Mouse (Mus musculus) 3134 (cell line): ENCODE measurements around the gene Gpr137.
"Not testable (repeated sequence)": the region's sequence is repeated elsewhere in the genome, so short reads cannot be mapped to it uniquely, and the experiment has no call there.

Source experiments
- DNase-seq: peaks from one replicate; pipeline ENCODE4 v3.0.0-alpha.2; 2011; ENCODE audit warnings: low spot score; ENCODE audit not compliant: insufficient read length; ENCODE audit errors: extremely low read depth

Gpr137 gene

DNA sequence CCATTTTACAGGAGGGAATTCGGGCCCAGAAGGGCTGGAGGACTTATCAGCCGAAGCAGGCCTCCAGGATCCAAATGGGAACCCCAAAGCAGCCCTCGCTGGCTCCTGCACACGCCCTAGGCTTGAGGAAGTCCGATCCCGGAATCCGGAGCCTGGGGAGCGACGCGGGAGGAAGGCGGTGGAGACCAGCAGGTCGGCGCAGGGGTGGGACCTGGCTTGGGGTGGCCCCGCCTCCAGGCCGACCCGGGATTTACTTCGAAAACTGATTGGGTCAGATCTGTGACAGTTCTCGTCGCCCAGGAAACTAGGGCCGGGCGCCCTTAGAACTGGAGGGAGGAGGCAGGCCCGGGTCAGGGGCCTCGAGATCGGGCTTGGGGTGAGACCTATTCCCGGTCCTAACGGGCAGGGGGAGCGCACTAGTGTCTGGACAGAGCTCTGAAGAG is at the start of gene Gpr137:
Gpr137 (minus strand) TSS at position 232 of the 443 bp plus-strand sequence.
- peak; percentile 94 for DNase-seq

DNA sequence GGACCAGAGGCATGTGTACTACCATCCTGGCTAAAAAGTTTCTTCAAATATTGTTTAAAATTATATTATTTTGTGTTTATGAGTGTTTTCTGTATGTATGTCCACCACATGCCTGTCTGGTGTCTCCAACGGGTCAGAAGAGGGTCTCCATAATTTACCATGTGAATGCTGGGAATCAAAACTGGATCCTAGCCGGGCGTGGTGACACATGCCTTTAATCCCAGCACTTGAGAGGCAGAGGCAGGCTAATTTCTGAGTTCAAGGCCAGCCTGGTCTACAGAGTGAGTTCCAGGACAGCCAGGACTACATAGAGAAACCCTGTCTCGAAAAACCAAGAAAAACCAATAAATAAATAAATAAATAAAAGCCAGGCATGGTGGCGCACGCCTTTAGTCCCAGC is 48.9 kb upstream of the Gpr137 start:
- DNase-seq: not testable (repeated sequence)

DNA sequence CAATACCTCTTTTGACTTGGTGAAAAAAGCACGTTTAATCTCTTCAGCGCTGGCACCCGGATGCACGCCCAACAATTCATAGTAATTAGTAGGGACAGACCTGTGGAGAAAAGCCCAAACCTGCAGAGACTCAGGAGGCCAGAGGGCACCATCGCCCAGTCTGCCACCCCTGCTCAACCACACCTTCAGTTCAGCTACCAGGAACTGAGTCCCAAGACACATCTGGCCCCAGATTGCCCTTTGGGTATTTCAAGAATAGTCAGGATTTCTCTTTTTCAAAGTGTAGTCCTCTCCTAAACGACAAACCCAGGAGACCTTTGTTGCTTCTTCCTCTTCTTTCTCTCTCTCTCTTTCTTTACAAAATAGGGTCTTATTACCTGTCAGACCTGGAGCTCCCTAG is 48.4 kb upstream of the Gpr137 start:
- DNase-seq: no peak

DNA sequence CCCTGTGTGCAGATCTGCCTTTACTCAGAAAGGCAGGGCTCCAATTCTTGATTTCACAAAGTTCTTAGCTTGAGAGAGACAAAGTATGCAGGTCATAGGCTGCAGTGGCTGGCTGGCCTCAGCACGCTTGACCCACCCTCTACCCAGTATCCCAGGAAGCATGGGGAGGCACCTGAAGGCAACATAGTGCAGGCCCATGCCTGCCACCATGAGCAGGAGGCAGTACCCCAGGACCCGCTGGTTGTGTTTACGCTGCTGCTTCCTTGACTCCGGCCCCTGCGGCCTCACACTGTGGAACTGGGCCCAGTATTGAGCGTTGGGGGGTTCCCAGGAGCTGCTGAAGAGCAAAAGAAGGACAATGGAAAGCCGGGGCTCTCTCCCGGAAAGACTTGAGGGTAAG is 47.0 kb upstream of the Gpr137 start:
- DNase-seq: no peak

DNA sequence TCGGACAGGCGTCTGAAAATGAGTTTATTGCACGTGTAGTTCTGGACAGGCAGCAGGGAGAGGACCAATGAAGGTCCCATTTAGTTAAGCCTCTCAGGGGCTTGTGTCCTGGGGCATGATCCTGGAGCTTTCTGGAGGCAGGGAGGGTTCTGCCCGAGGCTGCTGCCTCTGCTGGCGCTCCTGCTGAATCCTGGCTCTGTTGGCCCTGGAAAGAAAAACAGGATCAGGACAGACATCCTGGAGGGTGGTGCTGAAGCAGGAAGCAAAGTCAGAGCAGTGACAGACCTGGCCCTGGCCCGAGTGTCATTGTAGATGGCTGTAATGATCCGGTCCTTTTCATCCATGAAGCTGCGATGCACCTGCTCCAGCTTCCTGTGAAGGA is 45.6 kb upstream of the Gpr137 start:
- no peak for DNase-seq

DNA sequence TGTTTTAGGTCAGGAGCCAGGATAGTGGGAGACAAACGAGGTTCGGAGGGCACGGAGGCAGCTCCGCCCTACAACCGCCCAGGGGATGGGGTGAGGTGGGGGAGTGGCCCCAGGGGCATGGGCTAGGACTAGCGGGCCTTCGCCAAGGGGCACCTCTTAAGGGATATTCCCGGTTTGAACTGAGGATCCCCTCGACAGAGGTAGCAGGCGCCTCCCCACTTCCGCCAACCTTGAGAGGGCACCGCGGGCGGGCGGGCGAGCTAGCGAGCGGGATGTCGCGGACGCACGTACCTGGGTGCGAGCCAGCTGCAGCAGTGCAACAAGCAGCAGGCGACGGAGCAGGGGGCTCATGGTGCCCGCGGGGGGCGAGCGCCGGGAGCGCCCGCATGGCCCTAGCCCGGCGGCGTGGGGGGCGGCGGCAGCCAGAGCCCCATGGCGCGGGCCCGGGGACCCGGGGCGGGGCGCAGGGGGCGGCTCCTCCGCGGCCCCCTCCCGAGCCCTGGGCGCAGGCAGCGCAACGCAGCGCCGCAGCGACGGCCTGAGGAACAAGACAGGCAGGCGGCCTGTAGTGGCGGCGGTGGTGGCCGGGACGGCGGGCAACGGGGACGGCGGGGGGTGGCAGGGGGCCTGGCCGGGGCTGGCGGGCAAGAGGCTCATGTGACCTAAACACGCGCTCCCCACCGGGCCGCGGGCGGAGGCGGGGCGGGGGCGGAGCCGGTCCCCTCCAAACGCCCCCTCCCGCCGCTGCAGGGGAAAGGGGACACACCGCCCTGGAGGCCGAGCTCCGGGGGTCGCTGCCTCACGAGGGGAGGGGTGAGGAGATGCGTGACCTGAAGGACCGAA is 45.0 kb upstream of the Gpr137 start, which contains the start of gene Vegfb:
Vegfb (minus strand) TSS at position 591 of the 843 bp plus-strand sequence.
- peak; percentile 81 for DNase-seq

DNA sequence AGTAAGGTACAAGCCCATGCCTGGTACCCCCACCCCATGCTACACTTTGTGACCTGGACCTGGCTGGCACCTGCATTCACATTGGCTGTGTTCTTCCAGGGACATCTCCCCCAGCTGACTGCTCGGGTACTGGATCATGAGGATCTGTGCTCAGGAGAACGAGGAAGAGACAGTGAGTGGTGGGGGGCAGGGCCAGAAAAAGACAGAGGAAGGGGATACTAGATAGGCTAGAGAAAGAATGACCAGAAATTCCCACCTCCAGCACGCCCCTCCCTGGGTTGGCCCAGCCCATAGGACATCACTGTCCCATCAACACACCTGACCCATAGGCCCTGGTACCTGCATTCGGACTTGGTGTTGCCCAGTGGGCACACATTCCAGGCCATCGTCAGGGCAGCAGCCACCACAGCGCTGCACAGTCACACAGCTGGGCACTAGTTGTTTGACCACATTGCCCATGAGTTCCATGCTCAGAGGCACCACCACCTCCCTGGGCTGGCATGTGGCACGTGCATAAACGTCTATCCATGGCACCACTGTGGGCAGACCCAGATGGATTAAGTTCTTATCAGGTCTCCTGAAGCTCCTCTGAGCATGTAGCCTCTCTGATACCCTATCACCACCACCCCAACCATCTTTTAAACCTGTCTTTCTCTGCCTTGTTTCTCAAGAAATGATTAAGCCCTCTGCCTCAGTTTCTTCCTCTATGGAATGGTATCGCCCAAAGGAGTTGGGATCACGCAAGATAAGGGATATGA is 43.9 kb upstream of the Gpr137 start:
- DNase-seq: no peak

DNA sequence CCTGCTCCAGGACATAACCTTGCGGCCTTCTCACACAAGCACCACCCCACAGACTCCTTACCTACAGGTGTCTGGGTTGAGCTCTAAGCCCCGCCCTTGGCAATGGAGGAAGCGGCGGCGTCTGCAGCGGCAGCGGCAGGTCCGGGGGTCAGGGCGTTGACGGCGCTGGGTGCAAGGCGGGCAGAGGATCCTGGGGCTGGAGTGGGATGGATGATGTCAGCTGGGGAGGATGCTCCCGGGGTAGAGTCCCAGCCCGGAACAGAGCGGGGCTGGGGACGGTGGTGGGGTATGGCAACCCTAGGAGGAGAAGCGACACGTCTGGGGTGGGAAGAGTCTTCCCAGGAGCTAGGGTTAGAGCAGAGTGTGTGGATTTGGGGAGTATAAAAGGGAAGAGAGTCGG is 43.0 kb upstream of the Gpr137 start:
- no peak for DNase-seq

DNA sequence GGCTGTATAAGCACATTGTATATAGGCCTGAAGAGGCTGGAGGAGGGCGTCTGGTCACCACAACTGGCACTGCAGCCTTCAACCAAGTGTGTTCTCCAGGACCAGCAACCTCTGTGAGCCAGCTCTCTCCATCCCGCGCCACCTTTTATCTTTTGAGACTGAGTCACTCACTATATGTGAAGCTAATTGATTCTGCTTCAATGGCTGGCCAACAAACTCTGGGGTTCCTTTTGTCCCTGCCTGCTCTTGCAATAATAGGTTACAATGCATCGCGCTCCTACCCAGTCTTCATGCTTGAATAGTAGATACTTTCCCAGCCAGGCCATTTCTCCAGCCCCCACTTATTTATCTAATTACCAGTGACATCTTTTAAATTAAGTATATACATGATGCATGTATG is 41.3 kb upstream of the Gpr137 start:
- DNase-seq: no peak

DNA sequence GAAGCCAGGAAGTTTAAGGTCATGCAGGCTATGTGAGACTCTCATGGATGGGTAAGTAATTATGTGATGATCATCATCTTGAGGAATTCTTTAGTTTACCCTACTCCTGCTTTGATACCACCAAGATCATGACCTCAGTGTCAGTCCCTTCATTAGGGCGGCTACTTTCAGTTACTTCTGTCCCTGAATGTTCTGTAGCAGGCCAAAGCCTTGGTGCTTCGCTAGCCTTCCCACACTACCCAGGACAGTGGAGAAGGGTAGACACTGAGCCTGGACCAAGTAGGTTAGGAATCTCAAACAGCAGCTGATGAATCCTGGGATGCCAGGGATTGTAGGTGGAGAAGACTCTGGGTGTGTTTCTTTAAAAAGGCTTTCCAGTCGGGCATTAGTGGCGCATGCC is 39.2 kb upstream of the Gpr137 start:
- no peak for DNase-seq

DNA sequence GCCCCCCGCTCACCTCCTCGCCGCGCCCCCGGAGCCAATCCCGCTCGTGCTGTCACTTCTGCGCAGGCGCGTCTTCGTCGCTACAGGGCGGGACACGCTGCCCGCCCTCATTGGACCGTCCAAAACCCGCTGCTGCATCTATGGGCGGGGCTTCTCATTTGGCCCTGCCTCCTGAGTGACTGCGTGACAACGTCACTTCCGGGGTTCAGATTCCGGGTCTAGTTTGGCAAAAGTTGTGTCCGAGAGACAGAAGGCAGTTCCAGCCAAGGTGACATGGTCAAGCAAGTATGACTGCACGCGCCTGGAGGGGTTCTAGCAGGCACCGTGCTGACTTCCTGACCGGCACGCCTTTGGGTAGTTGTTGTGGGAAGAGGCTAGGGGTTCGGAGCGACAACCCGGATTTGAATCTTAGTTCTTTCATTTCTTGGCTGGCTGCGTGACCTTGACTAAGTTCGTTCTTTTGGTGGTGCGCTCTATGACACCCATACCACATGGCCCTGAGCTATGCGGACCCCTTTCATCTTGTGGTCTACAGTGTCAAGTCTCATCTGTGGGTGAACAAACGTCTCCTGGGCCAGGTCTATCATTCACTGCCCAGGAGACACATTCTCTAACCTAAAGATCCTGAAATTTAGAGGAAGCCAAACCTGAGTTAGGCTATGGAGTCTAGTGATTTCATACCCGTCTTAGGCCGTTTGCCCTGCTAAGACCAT is 38.3 kb upstream of the Gpr137 start, which contains the start of gene Fkbp2:
Fkbp2 (minus strand) TSS at position 121 of the 713 bp plus-strand sequence.
- DNase-seq: peak; percentile 94

DNA sequence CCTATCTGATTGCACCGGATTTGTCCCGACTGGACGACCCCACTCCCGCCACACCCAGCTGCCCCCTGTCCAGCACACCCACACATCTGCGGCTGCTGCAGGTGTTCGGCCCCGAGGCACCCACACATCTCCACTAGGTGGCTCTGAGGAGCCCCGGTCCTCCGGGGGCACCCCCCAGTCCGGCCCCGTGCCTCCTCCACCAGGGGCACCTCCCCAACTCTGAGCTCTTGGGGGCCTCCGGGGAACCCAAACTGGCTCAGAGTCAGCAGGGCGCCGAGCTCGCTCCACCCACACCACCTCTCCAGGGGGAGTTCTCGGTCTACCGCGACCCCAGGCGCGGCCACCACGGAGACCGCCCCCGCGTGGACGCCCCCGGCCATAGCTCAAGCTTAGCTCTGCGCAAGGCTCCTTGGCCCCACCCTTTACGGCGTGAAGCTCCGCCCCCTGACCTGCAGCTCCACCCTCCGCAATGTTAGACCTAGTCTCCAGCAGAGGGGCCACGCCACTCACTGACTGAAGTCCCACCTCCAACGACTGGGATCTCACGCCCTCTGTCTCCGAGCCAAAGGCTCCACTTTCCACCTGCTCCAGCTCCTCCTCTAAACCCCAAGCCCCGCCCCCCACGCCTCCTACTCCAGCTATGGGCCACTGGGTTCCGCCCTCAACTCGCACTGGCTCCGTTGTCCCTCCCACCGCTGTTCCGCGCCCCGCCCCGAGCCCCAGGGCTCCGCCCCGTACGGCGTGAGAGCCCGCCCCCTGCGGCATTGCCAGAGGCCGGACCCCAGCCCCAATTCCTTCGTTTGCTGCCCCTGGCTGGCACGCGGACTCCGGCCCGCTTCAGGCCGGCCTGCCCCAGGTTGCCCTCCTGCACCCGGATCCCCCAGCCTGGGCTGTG is 37.5 kb upstream of the Gpr137 start:
- DNase-seq: peak; percentile 97

DNA sequence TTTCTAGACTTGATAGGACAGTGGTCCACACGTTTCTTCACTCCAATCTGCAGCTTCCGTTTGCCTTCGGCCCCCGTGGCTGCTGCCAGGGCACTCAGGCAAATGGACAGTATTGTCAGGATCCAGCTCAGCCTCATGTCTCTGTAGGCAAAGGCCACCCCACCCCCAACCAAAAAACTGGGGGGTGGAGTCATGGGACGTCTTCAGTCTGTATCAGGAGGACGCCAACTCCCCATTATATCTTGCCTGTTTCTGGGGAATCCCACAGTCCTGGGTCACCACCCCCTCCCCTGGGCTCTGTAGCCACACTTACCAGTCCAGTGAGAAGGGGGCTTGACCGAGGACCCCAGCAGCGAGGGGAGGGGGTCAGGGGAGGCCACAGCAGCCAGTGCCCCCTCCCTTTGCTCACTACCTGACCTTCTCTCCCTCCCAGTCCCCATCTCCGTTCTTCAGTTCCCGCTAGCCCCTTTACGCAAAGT is 36.8 kb upstream of the Gpr137 start:
- DNase-seq: peak; percentile 65

DNA sequence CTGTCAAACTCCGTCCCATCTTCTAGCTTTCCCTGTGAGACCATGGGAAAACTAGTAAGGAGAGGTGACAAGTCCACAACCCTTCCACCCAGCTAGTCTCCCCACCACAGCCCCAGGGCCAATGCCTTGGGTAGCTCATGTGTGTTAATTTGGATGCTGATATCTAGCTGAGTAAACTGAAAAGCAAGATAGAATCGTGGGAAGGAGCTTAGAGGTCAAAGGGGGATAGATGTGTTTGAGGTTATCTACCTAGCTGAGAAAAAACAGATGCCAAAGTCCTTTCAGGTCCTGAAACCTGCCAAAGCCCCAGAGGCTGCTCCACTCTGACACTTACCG is 36.3 kb upstream of the Gpr137 start:
- no peak for DNase-seq

DNA sequence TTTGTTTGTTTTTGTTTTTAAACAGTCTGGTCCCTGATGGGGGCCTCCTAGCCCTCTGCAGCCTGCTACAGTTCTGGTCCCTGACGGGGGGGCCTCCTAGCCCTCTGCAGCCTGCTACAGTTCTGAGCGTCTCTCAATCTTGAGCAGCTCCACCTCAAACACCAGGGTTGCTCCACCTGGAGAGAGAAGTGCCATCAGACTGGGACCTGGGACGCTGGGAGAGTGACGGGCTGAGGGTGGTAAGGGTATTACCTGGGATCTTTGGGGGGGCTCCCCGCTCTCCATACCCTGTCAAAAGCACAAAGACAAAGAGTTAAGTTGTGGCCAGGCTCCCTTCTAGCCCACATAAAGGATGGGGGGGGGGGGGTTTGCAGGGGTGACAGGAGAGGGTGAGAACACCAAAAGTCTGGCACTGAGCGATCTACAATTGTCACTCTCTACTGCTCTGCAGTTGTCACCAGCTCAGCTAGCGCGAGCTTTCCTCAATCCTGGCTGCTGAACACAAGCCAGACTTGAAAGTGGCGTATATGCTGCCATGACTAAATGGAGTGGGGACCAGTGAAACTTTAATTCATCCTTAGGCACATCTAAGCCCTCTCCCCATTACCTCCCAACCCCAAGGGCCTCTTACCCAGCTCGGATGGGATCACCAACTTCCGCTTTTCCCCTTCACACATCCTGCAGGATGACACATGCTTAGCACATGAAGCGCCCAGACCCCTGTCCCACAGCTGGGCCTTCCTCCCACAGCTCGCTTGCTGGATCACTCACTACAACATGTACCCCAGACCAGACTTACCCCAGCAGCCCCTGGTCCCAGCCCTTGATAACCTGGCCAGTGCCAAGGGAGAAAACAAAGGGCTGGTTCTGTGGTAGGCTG is 35.7 kb upstream of the Gpr137 start:
- DNase-seq: no peak

DNA sequence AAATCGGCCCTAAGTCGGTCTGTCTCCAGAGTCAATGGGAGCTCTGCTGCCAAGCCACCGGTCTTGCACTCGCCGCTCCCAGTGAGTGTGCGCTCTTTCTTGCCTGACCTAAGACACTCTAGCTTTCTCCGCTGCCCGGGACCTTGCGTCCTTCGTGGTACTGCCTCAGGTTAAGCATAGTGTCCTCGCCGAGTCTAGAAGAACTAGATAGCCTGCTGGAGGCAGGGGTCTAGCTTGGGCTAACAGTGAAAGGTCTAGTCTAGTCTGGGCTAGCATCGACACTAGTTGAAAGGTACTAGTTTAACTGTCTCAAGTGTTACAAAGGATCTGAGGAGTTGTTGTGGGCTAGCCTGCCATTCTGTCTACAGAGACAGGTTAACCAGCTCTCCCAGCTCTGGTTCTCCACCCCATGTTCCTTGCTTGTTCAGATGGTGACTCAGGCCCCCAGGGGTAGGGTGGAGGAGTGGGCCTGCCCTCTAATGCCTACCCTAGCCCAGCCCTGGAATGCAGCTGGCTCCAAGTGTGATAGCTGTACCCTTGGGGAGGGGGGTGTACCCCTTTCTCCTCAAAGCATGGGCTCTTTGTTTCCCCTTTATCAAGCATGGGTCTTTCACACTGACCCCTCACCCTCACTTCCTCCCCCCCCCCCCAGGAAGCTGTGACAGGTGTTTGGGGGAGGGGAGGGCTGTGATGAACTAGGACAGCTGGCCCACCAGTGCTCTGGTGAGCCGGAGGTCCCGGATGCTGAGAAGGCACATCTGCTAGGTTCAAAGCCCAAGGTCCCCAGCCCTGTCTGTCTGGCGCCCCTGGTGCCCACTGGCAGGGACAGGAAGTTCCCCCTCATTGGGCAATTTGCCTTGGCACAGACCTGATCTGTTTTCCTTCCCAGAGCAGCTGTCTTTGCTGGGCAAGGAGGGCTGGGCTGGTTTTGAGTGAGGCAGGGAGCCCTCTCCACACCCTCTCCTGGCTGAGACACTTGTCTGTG is 33.5 kb upstream of the Gpr137 start, which contains the start of gene Plcb3:
Plcb3 (minus strand) TSS at position 934 of the 985 bp plus-strand sequence.
- peak; percentile 72 for DNase-seq

DNA sequence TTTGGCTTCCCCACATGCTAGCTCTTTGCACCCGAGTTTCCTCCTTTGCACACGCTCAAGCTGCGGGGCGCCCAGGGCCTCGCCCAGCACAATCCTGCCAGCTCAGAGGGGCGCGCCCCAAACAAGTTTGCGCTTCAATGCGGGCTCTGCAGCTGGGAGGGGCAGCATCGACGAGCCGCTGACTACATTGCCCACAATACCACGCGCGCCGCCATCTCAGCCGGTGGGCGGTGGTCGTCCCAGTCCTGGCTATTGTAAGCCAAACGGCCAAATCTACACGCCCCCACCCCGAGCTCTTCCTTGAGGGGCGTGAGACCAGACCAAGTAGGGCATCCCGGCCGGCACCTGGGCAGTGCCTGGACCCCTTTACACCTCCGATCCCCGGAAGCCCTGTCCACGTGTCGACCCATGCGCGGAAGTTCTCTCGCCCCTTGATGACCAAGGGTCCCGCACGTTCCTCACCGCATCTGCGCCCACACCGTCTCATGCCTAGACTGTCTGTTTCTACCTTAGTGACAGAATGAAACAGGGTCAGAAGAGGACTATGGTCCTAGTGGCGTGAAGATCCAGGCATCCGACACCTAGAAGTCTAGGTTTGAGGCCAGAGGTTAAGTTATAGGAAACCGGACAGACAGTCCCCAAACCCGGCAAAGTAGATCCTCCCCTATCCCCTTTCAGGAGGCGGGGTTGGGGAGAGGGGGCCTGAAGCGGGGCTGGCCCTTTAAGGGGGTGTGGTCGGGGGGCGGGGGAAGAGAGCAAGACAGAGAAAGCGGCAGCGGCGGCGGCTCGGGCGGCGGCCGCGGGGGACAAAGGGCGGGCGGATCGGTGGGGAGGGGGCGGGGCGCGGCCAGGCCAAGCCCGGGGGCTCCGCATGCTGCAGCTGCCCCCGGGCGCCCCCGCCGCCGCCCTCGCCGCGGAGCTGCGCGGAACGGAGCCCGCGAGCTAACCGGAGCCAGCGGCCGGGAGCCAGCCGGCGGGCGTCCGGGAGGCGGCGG is 32.2 kb upstream of the Gpr137 start, which contains the start of gene Ppp1r14b:
Ppp1r14b (plus strand) TSS at position 758 of the 995 bp plus-strand sequence.
- peak; percentile 85 for DNase-seq
